Mouse (Mus musculus): ENCODE measurements around the gene Cdk5. TPM values are rescaled to one million over a fixed set of nuclear protein-coding genes. Genes with fewer than 3 reads are reported as not detected.
A peak's percentile ranks its signal among the peaks of the same experiment; 100 is the strongest.

Cdk5 gene
- polyA plus RNA-seq, 1 experiment from 2014 or later: 126 TPM

- 83% methylated on average over 10 of the region's 10 CpGs for WGBS
- H3K4me1 ChIP-seq (ENCODE audit: control insufficient read depth, insufficient read depth, low read length): peaks cover 20% of the 10 kb centered on the region
- H3K36me3 ChIP-seq (ENCODE audit: control insufficient read depth, insufficient read depth, low read length): no peaks in the 10 kb centered on the region
- no peak overlapping the region for H3K27ac ChIP-seq (ENCODE audit: low read depth, low read length)
- no peak overlapping the region for H3K9ac ChIP-seq (replicated peaks; ENCODE audit: low read depth, low read length)
- no peak overlapping the region for H3K4me2 ChIP-seq (ENCODE audit: low read depth, low read length)
- no peaks in the 10 kb centered on the region; the same call in none of the 2 replicates for H3K27me3 ChIP-seq (ENCODE audit: control insufficient read depth, insufficient read depth, low read length)
- H3K4me3 ChIP-seq (ENCODE audit: low read depth, low read length): no peak overlapping the region
- H3K9me3 ChIP-seq (ENCODE audit: control insufficient read depth, low read length): no peaks in the 10 kb centered on the region
- no peak for ATAC-seq (ENCODE audit: low read depth)
Measured at GRCm38 (mm10) chr5:24385887-24386550, 37.3 kb downstream of the Cdk5 start.

- H3K4me2 ChIP-seq (ENCODE audit: low read depth, low read length): no peak overlapping the region
Measured at GRCm38 (mm10) chr5:24385374-24385773, 38.0 kb downstream of the Cdk5 start.

GRCm38 (mm10) chr5:24384407-24384806 is 38.9 kb downstream of the Cdk5 start:
- H3K4me1 ChIP-seq (ENCODE audit: control insufficient read depth, insufficient read depth, low read length): peaks cover 20% of the 10 kb centered on the region
- H3K4me3 ChIP-seq (ENCODE audit: low read depth, low read length): no peak overlapping the region
- H3K27me3 ChIP-seq (ENCODE audit: control insufficient read depth, insufficient read depth, low read length): no peaks in the 10 kb centered on the region; the same call in none of the 2 replicates
- H3K4me2 ChIP-seq (ENCODE audit: low read depth, low read length): no peak overlapping the region; the same call in 1 of the 2 replicates
- H3K36me3 ChIP-seq (ENCODE audit: control insufficient read depth, insufficient read depth, low read length): no peaks in the 10 kb centered on the region
- no peak for ATAC-seq (ENCODE audit: low read depth)
- WGBS: 74% methylated on average over 6 of the region's 6 CpGs
- H3K27ac ChIP-seq (ENCODE audit: low read depth, low read length): no peak overlapping the region
- H3K9me3 ChIP-seq (ENCODE audit: control insufficient read depth, low read length): no peaks in the 10 kb centered on the region
- no peak overlapping the region for H3K9ac ChIP-seq (replicated peaks; ENCODE audit: low read depth, low read length)

More at GRCm38 (mm10) chr5:24385374-24385773, 38.0 kb downstream of the Cdk5 start:
- Histone ChIP-seq H3K9ac (replicated peaks; ENCODE audit: low read depth, low read length) (no peak overlapping the region), H3K27ac (ENCODE audit: low read depth, low read length) (no peak overlapping the region), H3K27me3 (ENCODE audit: control insufficient read depth, insufficient read depth, low read length) (no peaks in the 10 kb centered on the region; the same call in none of the 2 replicates), H3K4me3 (ENCODE audit: low read depth, low read length) (no peak overlapping the region), H3K36me3 (ENCODE audit: control insufficient read depth, insufficient read depth, low read length) (no peaks in the 10 kb centered on the region), H3K9me3 (ENCODE audit: control insufficient read depth, low read length) (no peaks in the 10 kb centered on the region), H3K4me1 (ENCODE audit: control insufficient read depth, insufficient read depth, low read length) (peaks cover 20% of the 10 kb centered on the region)
- no peak for ATAC-seq (ENCODE audit: low read depth)
- WGBS: 94% methylated on average over 5 of the region's 5 CpGs

- Histone ChIP-seq H3K4me3 (ENCODE audit: low read depth, low read length) (peak overlapping the region; percentile 33), H3K4me1 (ENCODE audit: control insufficient read depth, insufficient read depth, low read length) (peaks cover 18% of the 10 kb centered on the region), H3K27ac (ENCODE audit: low read depth, low read length) (peak overlapping the region; percentile 55), H3K9ac (replicated peaks; ENCODE audit: low read depth, low read length) (peak overlapping the region; percentile 67), H3K27me3 (ENCODE audit: control insufficient read depth, insufficient read depth, low read length) (no peaks in the 10 kb centered on the region; the same call in none of the 2 replicates), H3K4me2 (ENCODE audit: low read depth, low read length) (peak overlapping the region; percentile 65), H3K9me3 (ENCODE audit: control insufficient read depth, low read length) (no peaks in the 10 kb centered on the region), H3K36me3 (ENCODE audit: control insufficient read depth, insufficient read depth, low read length) (no peaks in the 10 kb centered on the region)
- ATAC-seq (ENCODE audit: low read depth): peak; percentile 85
- WGBS: under 1% methylated on average over 34 of the region's 34 CpGs
Measured at GRCm38 (mm10) chr5:24383026-24383859, 40.1 kb downstream of the Cdk5 start.

GRCm38 (mm10) chr5:24381988-24382387 is 41.3 kb downstream of the Cdk5 start:
- H3K27me3 ChIP-seq (ENCODE audit: control insufficient read depth, insufficient read depth, low read length): no peaks in the 10 kb centered on the region; the same call in 1 of the 2 replicates
- no peak overlapping the region for H3K9ac ChIP-seq (replicated peaks; ENCODE audit: low read depth, low read length)
- no peaks in the 10 kb centered on the region for H3K36me3 ChIP-seq (ENCODE audit: control insufficient read depth, insufficient read depth, low read length)
- ATAC-seq (ENCODE audit: low read depth): no peak
- H3K4me2 ChIP-seq (ENCODE audit: low read depth, low read length): no peak overlapping the region
- H3K9me3 ChIP-seq (ENCODE audit: control insufficient read depth, low read length): no peaks in the 10 kb centered on the region
- H3K27ac ChIP-seq (ENCODE audit: low read depth, low read length): no peak overlapping the region
- H3K4me3 ChIP-seq (ENCODE audit: low read depth, low read length): no peak overlapping the region
- 67% methylated on average over 2 of the region's 2 CpGs for WGBS
- 0 out of 2 replicates have a peak, but pooled peaks cover 6% of the 10 kb centered on the region for H3K4me1 ChIP-seq (ENCODE audit: control insufficient read depth, insufficient read depth, low read length)

GRCm38 (mm10) chr5:24381486-24381885 is 41.8 kb downstream of the Cdk5 start:
- WGBS: 69% methylated on average over 6 of the region's 6 CpGs
- H3K9ac ChIP-seq (replicated peaks; ENCODE audit: low read depth, low read length): no peak overlapping the region
- H3K27me3 ChIP-seq (ENCODE audit: control insufficient read depth, insufficient read depth, low read length): no peaks in the 10 kb centered on the region; the same call in 1 of the 2 replicates
- H3K9me3 ChIP-seq (ENCODE audit: control insufficient read depth, low read length): no peaks in the 10 kb centered on the region
- ATAC-seq (ENCODE audit: low read depth): no peak
- no peak overlapping the region for H3K27ac ChIP-seq (ENCODE audit: low read depth, low read length)
- H3K4me3 ChIP-seq (ENCODE audit: low read depth, low read length): no peak overlapping the region
- no peaks in the 10 kb centered on the region for H3K36me3 ChIP-seq (ENCODE audit: control insufficient read depth, insufficient read depth, low read length)
- H3K4me2 ChIP-seq (ENCODE audit: low read depth, low read length): no peak overlapping the region
- 0 out of 2 replicates have a peak, but pooled peaks cover 6% of the 10 kb centered on the region for H3K4me1 ChIP-seq (ENCODE audit: control insufficient read depth, insufficient read depth, low read length)

- Histone ChIP-seq H3K4me3 (ENCODE audit: low read depth, low read length) (no peak overlapping the region), H3K27ac (ENCODE audit: low read depth, low read length) (no peak overlapping the region), H3K9ac (replicated peaks; ENCODE audit: low read depth, low read length) (no peak overlapping the region), H3K9me3 (ENCODE audit: control insufficient read depth, low read length) (no peaks in the 10 kb centered on the region), H3K4me2 (ENCODE audit: low read depth, low read length) (no peak overlapping the region), H3K36me3 (ENCODE audit: control insufficient read depth, insufficient read depth, low read length) (no peaks in the 10 kb centered on the region), H3K4me1 (ENCODE audit: control insufficient read depth, insufficient read depth, low read length) (0 out of 2 replicates have a peak, but pooled peaks cover 6% of the 10 kb centered on the region), H3K27me3 (ENCODE audit: control insufficient read depth, insufficient read depth, low read length) (no peaks in the 10 kb centered on the region)
- ATAC-seq (ENCODE audit: low read depth): no peak
- WGBS: 93% methylated on average over 4 of the region's 4 CpGs
Measured at GRCm38 (mm10) chr5:24380499-24380898, 42.8 kb downstream of the Cdk5 start.

- ATAC-seq (ENCODE audit: low read depth): no peak
- 85% methylated on average over 4 of the region's 4 CpGs for WGBS
- Histone ChIP-seq H3K9ac (replicated peaks; ENCODE audit: low read depth, low read length) (no peak overlapping the region), H3K4me3 (ENCODE audit: low read depth, low read length) (no peak overlapping the region), H3K9me3 (ENCODE audit: control insufficient read depth, low read length) (no peaks in the 10 kb centered on the region), H3K27ac (ENCODE audit: low read depth, low read length) (no peak overlapping the region), H3K36me3 (ENCODE audit: control insufficient read depth, insufficient read depth, low read length) (no peaks in the 10 kb centered on the region), H3K27me3 (ENCODE audit: control insufficient read depth, insufficient read depth, low read length) (no peaks in the 10 kb centered on the region), H3K4me1 (ENCODE audit: control insufficient read depth, insufficient read depth, low read length) (0 out of 2 replicates have a peak, but pooled peaks cover 6% of the 10 kb centered on the region), H3K4me2 (ENCODE audit: low read depth, low read length) (no peak overlapping the region)
Measured at GRCm38 (mm10) chr5:24379501-24379900, 43.8 kb downstream of the Cdk5 start.

GRCm38 (mm10) chr5:24378700-24379099 is 44.6 kb downstream of the Cdk5 start:
- no peaks in the 10 kb centered on the region for H3K27me3 ChIP-seq (ENCODE audit: control insufficient read depth, insufficient read depth, low read length)
- H3K4me2 ChIP-seq (ENCODE audit: low read depth, low read length): no peak overlapping the region
- no peak overlapping the region for H3K4me3 ChIP-seq (ENCODE audit: low read depth, low read length)
- H3K27ac ChIP-seq (ENCODE audit: low read depth, low read length): no peak overlapping the region
- 0 out of 2 replicates have a peak, but pooled peaks cover 6% of the 10 kb centered on the region for H3K4me1 ChIP-seq (ENCODE audit: control insufficient read depth, insufficient read depth, low read length)
- ATAC-seq (ENCODE audit: low read depth): no peak
- no peak overlapping the region for H3K9ac ChIP-seq (replicated peaks; ENCODE audit: low read depth, low read length)
- 88% methylated on average over 2 of the region's 2 CpGs for WGBS
- no peaks in the 10 kb centered on the region for H3K36me3 ChIP-seq (ENCODE audit: control insufficient read depth, insufficient read depth, low read length)
- no peaks in the 10 kb centered on the region for H3K9me3 ChIP-seq (ENCODE audit: control insufficient read depth, low read length)

Data from neural tube, embryonic 14.5 days (tissue).